Mouse (Mus musculus): ENCODE data around the gene Grhl1. TPM values are rescaled to one million over a fixed set of nuclear protein-coding genes. Genes with fewer than 3 reads are reported as not detected.

The Grhl1 gene
- total RNA-seq, 2 experiments from 2014 or later: 0.35 to 0.54 TPM

DNA sequence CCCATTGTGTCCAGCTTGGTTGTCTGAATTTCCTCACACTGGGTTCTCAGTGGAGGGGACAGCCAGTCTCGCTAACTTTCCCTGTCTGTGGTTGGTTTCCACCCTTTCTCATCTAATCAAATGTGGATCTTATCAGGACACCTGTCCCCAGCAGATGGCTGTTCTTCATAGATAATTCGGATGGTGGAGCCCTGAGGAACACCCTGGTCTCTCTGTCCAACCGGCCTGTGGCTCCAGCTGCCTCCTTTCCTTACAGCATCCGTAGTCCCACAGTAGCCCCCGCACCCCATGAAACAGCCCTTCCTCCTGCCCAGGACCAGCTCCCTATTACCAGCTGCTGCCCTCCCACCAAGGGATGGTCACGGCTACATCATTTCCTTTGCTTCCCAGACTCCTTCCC lies 73.8 kb downstream of the Grhl1 start:
- DNase-seq: no peak

DNA sequence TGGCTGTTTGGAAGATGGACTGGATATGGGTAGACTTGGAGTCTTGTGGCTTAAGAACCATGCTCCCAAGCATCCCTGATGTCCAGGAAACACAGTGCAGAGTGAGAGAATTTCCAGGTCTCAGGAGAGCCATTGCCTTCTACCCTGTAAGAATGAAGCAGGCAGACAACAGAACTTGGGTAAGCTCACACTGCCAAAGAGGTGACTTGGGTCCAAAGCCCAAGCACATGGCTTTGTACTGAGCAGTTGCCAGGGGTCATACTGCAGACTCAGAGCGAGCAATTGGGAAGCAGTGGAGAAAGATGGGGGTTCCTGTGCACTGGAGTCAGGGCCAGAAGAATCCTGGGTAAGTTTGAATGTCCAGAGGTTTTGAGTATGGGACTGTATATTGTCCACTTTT lies 76.0 kb downstream of the Grhl1 start:
- DNase-seq: no peak

DNA sequence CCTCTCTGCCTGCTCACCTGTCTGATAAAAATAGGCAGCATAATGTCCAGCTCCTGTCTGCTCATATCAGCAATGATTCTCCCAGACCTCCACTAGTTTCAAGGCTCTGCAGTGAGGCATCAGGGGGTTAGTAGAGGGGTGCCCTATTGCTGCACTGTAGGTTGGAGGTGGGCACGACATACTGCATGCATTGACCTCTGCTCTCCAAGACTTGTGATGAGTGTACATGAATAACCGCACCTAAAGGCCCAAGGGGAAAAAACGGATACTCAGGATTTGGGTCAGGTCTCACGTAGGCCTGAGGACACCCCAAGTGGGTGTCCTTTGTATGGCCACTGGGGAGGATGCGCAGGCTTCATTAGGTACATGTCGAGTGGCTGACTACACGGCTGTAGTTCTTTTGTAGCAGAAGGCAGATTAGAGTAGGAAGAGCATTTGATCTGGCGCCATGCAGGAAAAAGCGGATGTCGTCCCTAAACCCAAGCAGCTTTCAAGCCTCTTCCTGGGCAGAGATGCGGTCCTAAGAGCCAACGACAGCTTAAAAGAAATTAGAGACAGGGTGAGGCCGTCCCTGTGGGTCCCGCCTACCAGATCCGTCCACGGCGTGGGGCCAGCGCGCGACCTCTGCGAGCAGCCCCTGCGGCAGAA lies 78.5 kb downstream of the Grhl1 start:
- no peak for DNase-seq

DNA sequence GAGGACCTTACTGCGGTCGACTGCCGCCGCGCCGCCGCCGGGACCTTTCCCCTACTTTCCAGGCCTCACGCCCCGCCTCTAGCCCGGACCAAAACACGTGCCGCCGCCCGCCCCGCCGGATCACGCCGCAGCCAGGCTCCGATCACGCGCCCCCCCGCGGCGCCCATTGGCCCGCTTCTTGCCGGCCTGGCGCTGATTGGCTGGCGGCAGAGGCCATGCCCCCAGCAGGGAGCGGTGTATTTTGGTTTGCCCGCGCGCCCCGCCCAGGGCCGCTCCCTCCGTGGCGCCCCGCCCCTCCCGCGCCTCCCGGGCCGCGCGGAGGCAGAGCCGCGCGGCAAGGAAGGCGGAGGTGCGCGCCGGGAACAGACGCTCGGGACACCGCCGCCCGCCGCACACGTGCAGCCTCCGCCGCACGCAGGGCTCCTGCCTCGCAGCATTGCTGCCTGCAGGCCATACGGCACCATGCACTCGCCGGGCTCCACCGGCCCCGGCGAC lies 79.0 kb downstream of the Grhl1 start, which contains the start of gene Klf11:
TSS of gene Klf11 (plus strand) at position 212 of the 495 bp plus-strand sequence.
- peak; percentile 97 to 99 for DNase-seq

DNA sequence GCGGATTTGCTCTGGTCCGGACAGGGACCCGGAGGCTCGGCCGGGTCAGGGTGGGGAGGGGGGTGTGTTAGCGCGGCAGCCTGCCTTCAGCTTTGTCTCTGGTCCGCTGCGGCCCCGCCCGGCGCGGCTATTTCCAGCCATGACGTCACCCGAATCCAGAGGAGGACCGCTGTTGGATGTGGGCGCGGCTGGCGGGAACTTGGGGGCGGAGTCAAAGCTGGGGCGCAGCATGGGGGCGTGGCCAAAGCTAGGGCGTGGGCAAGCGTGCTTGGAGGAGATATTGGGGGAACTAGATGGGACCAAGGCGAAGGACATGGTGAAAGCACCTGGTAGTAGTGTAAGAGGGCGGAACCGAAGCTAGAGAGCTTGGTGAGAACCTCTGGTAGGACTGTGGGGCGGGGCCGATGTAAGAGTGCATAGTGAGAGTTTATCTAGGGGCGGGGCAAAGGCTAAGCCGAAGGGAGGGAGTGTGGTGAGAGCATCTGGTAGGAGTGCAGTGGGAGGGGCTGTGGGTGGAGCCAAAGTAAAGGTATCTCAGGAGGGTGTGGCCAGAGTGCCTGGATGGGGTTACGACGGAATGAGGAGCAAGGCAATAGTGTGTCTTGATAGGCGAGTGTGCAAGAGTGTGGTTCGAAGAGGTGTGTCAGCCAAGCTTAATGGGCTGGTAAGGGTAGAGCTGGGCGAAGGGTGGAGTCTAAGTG lies 79.7 kb downstream of the Grhl1 start:
- peak; percentile 99 for DNase-seq

DNA sequence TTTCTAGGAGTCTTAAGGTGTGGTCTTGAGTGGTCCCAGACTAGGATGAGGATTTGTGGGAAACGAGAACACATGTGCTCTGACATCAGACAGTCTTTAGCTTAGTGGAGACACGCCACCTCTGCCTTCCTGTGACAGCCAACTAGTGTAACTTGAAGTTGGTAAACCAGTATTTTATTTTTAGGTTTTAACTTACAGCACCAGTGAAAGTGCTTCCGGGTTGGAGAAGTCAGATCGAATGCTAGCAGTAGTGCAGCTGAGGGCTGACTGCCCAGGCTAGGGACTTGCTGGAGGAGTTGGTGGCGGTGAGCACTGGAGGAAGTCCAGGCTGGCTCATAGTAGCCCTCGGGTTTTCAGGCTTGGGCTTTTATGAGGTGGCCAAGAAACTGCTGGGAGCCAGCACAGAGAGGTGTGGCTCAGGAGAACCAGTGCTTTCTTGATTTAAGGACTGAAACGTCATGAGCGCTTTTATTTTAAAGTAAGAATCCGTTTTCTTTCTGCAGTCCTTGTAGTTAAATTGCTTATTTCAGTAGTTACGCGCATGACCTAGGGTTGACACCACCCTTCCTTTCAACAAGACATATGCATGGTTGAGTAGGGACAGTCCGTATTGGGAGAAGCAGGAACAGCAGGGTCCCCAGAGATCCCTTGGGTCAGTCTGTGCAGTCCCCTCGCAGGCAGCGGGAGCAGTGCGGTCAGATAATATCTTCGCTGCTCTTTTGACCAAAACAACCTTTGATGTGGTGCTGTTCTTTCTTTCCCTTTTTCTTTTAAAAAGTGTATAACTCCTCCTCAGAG lies 82.2 kb downstream of the Grhl1 start:
- DNase-seq: peak in 1 of 2 experiments; percentile 21

DNA sequence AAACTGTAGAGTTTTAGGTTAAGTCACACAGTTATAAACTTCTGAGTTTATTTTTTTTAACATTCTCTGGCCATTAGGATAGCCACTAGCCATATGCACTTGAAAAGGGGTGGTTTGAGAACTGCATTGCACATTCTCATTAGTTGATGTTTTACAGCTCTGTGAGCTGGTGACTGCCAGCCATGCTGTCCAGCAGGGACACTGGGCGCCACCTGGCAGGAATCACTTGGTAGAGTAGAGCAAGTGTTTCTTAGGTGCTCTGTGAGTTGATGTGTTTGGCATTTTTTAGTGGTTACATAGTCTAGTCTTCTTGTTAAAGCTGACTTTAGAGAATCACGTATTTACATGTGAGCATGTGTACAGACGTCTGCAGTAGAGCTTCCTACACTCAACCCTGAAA lies 84.4 kb downstream of the Grhl1 start:
- no peak for DNase-seq

DNA sequence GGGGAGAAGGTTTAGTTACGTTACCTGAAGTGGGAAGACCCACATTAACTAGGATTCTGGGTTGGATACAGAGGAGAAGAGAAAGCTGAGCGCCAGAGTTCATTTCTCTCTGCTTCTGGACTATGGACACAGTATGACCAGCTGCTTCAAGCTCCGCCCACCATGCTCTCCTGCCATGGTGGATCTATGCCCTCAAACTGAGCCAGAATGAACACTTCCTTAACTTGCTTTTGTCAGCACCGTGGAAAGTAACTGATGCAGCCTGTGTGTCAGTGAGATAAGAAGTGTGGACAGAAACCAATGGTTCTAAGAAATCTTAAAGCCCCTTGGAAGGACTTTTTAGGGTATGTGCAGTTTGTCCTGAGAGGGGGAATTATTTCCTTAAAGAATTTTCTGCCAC lies 86.9 kb downstream of the Grhl1 start:
- DNase-seq: no peak

DNA sequence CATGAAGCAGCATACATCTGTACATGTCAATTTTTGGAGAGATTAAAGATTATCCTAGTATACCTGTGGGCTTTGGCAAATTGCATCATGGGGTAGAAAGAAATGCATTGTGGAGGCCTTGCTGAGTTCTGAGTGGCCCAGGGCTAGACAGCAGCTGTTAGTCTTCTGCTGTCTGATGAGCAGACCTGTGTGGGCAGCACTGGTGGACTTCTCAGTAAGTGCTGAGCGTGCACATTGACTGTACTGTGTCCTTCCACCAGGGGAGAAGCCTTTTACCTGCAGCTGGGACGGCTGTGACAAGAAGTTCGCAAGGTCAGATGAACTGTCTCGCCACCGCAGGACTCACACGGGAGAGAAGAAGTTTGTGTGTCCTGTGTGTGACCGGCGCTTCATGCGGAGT lies 87.8 kb downstream of the Grhl1 start:
- no peak for DNase-seq

DNA sequence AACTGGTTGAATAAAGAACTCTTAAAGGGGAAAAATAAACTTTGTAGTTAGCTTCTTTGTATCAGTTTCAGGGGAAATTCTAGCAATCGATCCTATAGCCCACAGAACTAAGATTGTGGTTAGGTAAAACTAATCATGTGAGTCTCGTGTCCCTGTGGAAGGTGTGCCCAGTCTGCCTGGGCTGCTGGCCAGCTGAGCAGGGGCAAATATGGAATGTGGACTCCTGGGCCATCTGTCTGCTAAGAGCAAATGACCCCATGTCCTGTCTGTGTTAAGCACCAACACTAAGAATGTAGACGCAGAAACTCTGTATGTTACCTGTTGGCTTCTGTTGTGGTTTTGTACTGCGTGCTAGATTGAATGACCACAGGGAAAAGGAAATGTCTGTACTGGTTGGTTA lies 89.0 kb downstream of the Grhl1 start:
- DNase-seq: peak; percentile 54 to 64

DNA sequence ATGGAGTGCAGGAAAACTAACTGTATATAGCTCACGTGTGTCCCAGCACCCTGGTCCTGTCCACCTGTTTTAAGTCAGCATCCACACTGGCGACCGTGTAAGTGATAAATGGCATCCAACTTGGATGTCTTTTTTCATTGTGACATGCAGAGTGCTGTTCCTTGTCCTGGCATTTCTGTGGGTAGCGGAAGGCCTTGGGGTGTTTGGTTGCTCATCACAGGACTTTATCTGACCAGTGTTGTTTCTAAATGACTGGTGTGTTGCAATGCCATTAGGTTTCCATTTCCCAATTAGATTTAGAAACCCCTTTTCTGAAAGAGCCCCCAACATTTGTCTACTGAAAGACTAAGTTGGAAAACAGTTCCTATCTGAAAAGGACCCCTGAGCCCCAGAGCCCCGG lies 90.0 kb downstream of the Grhl1 start:
- DNase-seq: no peak

Other genes starting within 250 kb of the Grhl1 start
- gene Taf1b, start 73.9 kb upstream of the Grhl1 start, total RNA-seq (2021): 10 to 100 TPM; 10.1 to 11.1 TPM
- gene Klf11, start 79.0 kb downstream of the Grhl1 start, total RNA-seq (2021): 10 to 100 TPM; 11.6 to 12.4 TPM
- 1 to 10 TPM; 3.3 to 3.9 TPM for gene Cys1, start 109.5 kb downstream of the Grhl1 start, total RNA-seq (2021)
- gene Rrm2, start 136.0 kb downstream of the Grhl1 start, total RNA-seq (2021): 1 to 10 TPM; 2.0 to 3.4 TPM